Mouse (Mus musculus) liver, adult 2 months (tissue): ENCODE measurements around the gene Lce3e.

Experiments used
- CTCF ChIP-seq: fragments of 200-500 bp; IDR thresholded peaks from 2 replicates; pipeline ENCODE4 v1.5.1; 2011; ENCODE audit warnings: low read depth, low read length, control low read depth
- POLR2A ChIP-seq: fragments of 200-500 bp; IDR thresholded peaks from 2 replicates; pipeline ENCODE4 v1.6.1; 2011; ENCODE audit warnings: low read length, control low read depth; ENCODE audit not compliant: insufficient read depth; ENCODE audit errors: extremely low read depth

GRCm38 (mm10) chr3:93015460-93016104 lies 48.7 kb downstream of the Lce3e start, which contains the start of gene Crct1:
- TF ChIP-seq POLR2A (no peak), CTCF (no peak)
